Mouse (Mus musculus) granulocyte monocyte progenitor cell, adult 5-6 weeks (primary cell): ENCODE results near the gene Ccdc113. TPM values are rescaled to one million over a fixed set of nuclear protein-coding genes. Genes with fewer than 3 reads are reported as not detected.
A peak's percentile ranks its signal among the peaks of the same experiment; 100 is the strongest.

Experiments used
- ATAC-seq: replicated peaks from 2 replicates; pipeline ENCODE4 v1.8.0; 2016; ENCODE audit warnings: mild to moderate bottlenecking, moderate TSS enrichment, inconsistent platforms; ENCODE audit not compliant: poor library complexity, severe bottlenecking
- total RNA-seq, 2 experiments: library from RNA; stranded (forward) in 1 of 2; stranded (reverse) in 1 of 2; fragments of 200-712, 200-1000 nt in 1 of 2; fragments of >200 nt in 1 of 2; fragmentation: Nextera tagmentation in 1 of 2; gene quantifications; 2 replicates each; pipeline ENCODE4 v1.2.3; 2014 to 2017

The Ccdc113 gene
- total RNA-seq, 2 experiments from 2014 or later: not detected

DNA sequence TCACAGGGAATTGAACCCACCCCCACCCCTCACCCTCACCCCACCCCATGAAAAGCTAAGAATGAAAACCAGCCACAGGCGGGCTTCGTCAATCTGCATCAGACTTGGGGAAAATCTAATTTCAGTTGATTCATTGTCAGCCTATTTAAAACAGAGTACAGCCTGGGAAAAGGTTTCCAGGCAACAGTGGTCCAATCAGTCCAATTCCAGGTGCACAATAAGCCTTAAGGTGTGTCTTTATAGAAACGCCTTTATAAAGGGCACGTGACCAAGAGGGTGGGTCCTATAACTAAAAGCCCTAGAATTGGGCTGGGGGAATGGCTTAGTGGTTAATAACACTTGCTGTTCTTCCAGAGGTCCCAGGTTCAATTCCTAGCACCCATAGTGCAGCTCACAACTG lies 1.7 kb upstream of the Ccdc113 start:
- ATAC-seq: no peak

DNA sequence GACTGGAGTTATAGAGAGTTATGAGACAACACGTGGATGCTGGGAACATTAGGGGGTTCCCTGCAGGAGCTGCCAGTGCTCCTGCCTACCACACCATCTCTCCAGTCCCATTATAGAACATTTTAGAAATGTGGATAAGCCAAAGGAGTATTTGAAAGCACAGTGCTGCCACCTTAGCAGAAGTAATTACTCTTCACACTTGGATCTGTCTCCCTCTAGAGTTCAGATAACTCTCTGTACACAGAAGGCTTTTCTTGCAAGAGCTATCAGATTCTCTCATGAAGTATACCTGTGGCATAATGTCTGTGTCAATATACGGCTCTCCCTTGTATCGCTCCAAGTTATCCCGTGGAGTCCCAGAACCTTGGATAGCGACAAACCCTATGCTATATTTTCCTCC lies 5.6 kb downstream of the Ccdc113 start:
- ATAC-seq: no peak

DNA sequence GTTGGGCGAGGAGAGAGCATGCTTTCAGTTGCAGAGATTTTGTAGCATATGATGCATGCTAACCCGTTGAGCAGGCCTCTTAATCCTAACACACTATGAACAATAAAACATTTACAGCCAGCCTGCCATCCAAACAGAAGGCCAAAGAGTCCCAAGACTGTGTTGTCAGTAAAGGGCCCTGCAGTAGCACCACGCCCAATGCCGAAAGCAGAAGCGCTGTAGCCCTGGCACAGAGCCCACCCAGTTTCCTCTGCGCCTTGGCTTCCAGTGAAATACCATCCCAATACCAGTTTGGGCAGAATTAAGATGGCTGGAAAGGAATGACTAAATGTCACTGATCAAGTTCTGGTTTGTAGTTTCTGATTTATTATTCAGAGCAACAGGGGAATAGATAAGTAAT lies 8.3 kb downstream of the Ccdc113 start:
- ATAC-seq: no peak

DNA sequence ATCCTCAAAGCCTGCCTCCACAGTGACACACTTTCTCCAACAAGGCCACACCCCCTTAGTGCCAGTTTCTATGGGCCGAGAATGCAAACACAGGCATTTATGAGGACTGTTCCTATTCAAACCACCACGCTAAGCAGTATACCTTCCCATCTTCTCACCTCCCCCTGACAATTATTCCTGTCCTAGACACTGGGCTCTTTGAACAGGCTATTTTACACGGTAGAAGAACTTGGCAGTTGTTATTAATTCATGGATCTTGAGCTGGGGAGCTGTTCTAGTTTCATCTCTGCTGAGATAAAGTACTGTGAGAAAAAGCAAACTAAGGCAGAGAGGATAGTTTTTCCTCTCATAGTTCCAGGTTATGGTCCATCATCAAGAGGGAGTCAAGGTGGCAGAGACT lies 9.2 kb downstream of the Ccdc113 start:
- no peak for ATAC-seq

DNA sequence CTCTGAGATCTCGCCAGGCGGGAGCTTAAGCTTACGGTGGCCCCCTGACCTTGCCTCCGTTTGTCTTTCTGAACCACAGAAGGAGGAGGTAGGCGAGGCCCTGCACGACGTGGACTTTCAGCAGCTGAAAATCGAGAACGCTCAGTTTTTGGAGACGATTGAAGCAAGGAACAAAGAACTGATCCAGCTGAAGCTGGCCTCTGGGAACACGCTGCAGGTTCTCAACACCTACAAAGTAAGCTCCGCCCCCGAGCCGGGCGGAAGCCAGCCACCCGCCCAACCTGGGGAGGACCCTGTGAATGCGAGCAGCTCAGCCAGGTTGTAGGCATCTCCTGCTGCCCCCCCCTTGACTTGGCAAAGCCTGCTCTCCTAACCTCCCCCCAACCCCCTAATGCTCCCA lies 11.9 kb downstream of the Ccdc113 start:
- ATAC-seq: no peak

DNA sequence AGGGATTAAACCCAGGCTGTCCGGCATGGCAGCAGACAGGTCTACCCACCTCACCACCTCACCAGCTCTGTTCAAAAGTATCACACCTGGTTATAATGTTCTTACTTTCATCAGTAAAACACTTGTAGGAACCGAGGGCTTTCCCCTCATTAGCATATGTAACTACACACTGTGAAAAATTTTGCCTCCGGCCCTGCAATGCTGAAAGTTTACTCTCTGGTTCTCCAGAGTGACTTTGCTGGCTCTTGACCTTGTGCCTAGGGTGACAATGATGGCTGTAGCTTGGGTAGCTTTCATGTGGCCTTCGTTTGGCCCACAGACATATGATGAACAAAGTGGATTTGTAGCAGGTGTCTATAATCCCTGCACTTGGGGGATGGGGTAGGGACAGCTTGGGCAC lies 13.1 kb downstream of the Ccdc113 start:
- ATAC-seq: no peak

DNA sequence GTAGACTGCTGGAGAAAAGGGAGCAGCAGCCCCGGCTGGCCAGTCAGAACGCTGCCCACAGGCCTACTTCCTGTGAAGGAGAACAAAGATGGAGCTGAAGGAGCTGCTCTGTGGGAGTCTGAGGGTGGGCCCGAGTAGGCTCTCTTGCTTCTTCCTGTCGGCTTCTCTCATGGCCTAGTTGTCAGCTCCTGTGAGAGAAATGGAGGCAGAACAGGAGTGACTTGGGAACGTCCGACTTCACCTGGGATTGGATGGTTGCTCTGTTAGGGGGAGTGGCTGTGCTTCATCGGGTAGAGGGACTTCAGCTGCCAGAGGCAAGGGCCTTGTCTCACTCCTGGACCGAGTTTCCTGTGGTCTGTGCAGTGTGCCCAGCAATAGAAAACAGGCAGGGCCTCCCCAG lies 14.0 kb downstream of the Ccdc113 start:
- ATAC-seq: no peak

DNA sequence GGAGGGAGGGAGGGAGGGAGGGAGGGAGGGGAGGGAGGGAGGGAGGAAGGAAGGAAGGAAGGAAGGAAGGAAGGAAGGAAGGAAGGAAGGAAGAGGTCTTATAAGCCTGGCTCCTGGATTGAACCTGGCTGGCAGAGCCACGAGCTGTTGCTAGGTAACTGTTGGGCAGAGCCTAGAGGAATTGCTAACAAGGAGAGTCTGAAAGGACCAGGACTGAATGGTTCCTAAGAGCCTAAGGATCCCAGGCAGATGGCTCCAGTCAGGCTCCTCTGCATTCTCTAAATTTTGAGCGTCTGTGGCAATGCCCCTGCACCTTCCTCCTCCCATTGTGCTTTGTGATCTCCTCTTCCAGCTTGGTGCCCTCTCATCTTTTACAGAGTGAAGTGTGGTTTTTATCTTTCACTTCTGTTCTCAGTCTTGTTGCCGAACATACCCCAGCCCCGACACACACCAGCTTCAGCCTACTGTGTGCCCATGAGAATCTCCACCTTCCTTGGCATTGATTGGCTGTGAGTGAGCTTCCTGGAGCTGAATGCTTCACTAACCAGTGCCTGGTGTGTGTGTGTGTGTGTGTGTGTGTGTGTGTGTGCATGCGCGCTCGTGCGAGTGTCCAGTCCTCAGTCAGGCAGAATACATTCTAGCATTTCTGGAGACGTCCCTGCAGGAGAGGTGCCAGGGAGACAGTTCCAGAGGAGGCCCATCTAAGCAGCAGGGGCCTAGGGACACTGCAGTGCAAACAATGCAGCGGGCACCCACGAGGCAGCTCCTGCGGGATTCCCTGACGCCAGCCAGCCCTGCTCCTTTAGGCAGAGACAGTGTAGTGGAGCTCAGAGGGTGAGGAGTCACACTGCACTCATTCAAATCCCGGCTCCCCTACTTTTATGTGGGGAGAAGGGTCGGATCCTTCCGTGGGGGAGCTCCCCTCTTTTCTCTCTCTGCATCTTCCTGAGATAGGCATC lies 16.3 kb downstream of the Ccdc113 start:
- ATAC-seq: no peak

DNA sequence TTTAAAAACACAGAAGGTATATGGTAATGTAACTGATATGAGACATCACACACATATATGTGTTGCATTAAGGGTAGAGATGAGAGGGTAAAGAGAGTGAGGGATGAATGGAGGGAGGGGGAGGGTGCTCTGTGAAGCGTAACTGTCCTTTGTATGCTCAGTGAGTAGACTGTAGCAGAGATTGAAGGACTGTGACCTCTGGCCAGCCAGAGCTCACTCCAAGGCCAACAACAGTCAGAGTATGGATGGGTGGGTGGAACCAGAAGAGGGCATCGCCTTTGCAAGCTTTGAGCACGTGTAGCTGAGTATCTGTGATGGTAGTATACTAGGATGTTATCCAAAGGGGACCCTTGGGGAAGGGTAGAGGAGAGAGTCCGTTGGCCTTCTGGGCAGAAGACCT lies 17.7 kb downstream of the Ccdc113 start:
- no peak for ATAC-seq

DNA sequence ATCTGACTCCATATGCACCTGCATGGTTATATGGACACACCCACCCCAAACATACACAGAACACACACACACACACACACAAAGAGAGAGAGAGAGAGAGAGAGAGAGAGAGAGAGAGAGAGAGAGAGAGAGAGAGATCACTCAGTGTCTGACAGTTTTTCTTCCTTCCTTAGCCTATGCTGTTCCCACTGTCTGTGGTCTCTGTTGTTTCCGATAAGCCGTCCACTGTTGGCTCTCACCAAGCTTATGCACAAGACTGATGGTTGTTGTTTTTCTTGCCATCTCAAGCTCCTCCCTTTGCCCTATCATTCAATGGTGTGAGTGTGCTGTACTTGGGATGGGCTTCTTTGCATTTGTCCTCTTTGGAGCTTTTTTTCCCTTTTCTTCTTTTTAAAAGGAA lies 22.1 kb downstream of the Ccdc113 start:
- no peak for ATAC-seq

DNA sequence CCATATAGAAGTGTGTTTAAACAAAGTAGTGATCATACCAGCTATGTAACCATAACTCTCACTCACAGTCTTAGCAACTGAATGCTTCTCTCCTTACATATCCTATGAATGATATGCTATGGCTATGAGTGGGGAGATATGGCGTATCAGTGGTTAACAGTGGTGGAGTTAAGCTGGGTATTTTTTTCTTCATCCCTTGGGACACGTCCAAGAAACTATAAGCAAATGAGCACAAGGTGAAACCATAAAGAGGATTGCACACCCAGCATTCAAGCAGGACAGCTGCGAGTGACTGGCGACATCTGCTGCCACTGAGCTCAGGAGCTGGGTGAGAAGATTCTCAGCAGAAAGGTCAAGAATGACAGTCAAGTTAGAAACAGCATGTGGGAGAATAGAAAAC lies 32.3 kb downstream of the Ccdc113 start:
- no peak for ATAC-seq

DNA sequence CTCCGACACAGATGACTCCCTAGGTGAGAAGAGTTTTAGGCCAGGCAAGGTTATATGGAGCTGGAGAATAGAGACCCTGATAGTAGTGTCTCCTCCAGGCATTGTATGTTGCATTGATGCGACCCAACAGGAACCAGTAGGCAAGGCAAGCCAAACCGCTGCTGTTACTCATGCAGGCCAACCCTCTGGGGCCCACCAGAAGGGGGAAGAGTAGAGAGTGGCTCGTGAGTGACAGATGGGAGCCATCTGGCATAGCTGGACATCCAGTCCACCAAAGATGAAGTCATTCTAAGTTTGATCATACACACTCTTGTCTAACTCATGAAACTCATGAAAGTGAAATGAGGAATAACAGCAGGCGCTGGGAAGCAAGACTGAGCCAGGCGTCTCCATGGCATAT lies 32.9 kb downstream of the Ccdc113 start:
- no peak for ATAC-seq

DNA sequence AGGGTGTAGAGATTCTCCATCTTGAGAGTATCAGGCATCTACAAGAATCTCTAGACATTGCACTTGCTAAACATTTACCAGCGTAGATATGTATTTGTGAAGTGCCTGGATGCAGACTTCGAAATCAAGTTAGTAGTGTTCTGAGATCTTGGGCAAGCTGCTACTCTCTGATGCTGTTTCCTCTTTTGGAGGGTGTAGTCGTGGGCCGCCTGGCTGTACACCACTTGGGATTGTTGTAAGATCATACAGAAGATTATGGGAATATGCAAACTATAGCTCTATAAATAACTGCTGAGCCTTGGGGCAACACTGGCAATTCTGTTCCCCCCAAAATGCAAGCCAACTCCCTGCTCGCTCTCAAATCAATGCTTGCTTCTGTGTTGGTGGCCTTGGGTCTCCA lies 39.3 kb downstream of the Ccdc113 start:
- ATAC-seq: no peak

DNA sequence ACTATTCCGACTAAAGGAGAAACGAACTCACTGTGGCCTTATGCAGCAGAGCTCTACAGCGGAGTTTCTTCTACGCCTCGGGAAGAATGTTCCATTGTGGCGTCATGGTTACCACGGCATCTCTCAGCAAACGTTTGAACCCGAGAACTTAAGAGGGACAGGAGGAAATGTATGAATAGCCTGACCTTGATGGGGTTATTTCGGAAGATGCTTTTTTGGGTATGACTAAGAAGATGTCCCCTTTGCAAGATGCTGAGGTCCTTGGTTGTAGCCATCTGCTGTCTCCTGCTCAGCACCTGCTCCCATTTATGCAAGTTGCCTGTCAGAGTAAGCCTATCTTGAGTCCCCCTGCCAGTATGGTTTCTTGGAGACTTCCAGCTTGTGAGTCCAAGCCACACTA lies 42.4 kb downstream of the Ccdc113 start, which contains the start of gene Prss54:
Prss54 (minus strand) TSS at position 101 of the 400 bp plus-strand sequence.
- no peak for ATAC-seq

DNA sequence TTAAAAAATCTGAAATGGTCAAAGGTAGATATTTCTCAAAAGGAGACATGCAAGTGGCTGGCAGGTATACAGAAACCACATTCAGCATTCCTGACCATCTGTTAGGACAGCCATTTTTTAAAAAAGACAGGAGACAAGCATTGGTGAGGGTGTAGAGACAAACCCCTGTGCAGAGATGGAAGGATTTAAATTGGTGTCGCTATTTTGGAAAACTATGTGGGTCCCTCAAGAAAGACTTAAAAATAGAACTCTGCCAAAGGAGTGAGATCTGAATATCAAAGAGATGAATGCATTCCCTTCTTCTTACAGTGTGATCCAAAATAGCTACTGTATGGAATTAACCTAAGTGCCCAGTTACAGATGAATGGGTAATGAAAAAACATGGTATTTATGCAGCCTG lies 53.5 kb downstream of the Ccdc113 start:
- ATAC-seq: no peak

DNA sequence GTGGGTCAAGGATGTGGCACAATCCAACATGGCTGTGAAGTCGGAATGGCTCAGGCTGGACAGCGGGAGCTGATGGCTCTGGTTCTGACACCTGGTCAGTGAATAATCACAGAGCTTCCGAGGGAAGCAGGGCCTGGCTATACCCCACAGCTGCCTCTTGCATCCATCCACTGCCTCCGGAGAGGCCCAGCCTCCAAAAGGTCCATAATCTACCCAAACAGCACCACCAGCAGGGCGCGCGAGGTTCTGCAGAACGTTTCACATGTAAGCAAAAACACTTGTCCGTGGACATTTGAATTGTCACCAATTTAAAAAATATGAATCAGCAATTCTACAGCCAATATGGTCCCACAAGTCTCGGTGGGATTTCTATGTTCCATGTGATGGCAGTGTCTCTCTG lies 55.4 kb downstream of the Ccdc113 start:
- ATAC-seq: no peak

DNA sequence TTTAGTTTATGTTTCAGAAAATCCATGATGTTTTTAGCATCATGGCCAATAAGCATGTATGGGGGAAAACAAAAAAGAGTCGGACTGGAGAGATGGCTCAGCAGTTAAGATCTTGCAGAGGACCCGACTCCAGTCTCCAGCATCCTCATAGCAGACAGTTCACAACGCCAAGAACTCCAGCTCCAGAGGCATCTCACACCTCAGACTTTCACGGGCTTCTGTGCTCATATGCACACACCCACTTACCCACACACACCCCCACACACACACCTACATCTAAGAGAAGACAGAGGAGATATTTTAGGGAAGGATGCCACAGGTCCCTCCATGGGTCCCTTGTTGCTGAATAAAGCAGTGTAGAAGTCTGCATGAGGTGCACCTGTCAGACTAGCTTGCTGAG lies 56.7 kb downstream of the Ccdc113 start:
- ATAC-seq: no peak

DNA sequence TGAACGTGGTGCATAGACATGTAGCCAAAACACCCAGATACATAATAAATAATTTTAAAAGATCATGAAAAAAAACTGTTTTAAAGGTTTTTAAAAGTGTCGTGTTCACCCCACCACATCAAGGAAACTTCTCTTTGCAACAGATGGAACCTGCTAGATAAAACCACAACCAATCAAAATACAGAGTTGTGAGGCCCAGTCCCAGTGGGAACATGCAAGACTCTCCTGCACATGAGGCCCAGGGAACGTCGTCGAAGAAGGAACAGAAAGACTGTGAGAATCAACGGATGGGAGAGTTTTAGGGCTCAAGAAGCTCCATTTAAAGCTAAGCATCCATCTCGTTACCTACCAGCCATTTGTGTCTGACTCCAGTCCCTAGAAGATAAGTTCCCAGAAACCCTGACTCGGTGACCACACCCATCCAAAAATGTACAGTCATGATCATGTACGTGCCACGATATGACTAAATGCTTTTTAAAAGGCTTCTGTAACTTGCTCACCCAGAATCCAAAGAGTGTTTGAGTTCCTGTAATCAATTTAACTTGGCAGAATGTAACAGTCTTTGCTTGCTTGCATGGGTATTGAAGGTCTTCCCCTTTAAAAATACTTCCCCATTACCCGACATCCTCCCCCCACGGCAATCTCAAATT lies 58.4 kb downstream of the Ccdc113 start:
- no peak for ATAC-seq

DNA sequence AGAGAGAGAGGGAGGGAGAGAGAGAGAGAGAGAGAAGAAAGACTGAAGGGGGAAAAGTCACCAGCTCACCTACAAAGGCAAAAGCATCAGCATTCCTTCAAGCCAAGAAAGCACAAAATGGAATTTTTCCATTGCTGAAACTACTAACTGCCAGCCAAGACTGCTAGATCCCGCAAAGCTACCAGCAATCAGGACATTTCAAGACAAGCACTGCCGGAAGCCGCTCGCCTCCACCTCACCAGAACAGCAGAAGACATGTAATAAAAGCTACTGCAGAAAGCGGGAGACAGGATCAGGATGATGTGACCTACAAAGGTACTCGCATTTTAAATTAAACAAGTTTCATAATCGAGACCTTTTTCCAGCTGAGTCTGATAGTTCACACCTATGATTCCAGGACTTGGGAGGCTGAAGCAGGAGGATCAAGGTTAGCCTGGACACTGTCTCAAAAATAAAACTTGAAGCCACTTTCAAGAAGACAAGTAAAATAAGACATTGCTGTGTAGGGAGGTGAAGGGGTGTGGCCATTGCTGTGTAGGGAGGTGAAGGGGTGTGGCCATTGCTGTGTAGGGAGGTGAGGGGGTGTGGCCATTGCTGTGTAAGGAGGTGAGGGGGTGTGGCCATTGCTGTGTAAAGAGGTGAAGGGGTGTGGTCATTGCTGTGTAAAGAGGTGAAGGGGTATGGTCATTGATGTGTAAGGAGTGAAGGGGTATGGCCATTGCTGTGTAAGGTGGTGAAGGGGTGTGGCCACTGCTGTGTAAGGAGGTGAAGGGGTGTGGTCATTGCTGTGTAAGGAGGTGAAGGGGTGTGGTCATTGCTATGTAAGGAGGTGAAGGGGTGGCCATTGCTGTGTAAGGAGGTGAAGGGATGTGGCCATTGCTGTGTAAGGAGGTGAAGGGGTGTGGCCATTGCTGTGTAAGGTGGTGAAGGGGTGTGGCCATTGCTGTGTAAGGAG lies 59.8 kb downstream of the Ccdc113 start:
- ATAC-seq: peak; percentile 48

DNA sequence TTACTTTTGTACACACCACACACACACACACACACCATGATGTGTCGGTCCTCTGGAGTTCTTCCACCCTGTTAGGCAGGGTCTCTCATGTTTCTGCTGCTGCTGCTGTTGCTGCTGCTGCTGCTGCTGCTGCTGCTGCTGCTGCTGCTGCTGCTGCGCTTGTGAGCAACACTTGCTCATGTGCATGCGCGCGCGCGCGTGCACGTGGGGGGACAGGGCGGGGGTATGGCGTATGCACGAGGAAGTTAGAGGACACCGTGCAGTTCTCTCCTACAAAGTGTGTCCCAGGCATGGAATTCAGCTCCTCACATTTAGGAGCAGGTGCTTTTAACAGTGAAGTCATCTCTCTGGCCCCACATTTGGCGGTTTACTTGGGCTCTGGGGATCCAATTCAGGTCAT lies 61.2 kb downstream of the Ccdc113 start:
- ATAC-seq: no peak

DNA sequence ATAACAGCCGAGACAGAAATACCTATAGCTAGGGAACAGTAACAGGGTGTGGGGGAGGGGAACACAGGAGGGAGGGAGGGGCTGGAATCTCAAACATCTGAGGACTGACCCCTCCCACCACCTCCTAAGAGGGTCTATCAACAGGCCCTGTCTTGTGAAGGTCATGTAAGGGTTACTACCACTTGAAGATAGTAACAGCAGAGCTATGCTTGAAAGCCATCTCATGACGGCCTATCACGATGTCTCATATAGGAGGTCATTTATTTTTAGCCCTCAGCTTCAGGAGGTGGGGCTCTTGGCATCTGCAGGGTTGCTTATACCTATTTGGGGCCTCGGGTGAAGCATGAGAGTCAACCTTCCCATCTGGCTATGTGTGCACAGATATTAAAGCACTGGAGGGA lies 63.0 kb downstream of the Ccdc113 start:
- ATAC-seq: no peak
